Mouse (Mus musculus) hindbrain, embryonic 14.5 days (tissue): ENCODE measurements around the gene Prkce. TPM values are rescaled to one million over a fixed set of nuclear protein-coding genes. Genes with fewer than 3 reads are reported as not detected.

ENCODE experiments used
- ATAC-seq: fragments of 200-750 bp; cut with Nextera tagmentation; 2 replicates; pipeline ENCODE4 v1.8.0; 2017; ENCODE audit warnings: moderate number of reproducible peaks, mild to moderate bottlenecking, moderate TSS enrichment, moderate library complexity; ENCODE audit not compliant: low FRiP score
- DNase-seq: peaks from one replicate; pipeline ENCODE4 v3.0.0-alpha.2; 2015; ENCODE audit warnings: low spot score
- H3K27ac ChIP-seq: fragments of 300-500 bp; sonication (generic); 2 replicates; pipeline ENCODE4 v1.5.1; 2014; ENCODE audit warnings: mild to moderate bottlenecking, moderate library complexity
- H3K27me3 ChIP-seq: fragments of 300-500 bp; sonication (generic); 2 replicates; pipeline ENCODE4 v1.6.1; 2014; ENCODE audit warnings: mild to moderate bottlenecking, low read length, mixed read lengths; ENCODE audit not compliant: control insufficient read depth, insufficient read depth
- H3K36me3 ChIP-seq: fragments of 300-500 bp; sonication (generic); replicated peaks from 2 replicates; pipeline ENCODE4 v1.6.1; 2014; ENCODE audit not compliant: control insufficient read depth, insufficient read depth
- H3K4me1 ChIP-seq: fragments of 300-500 bp; sonication (generic); replicated peaks from 2 replicates; pipeline ENCODE4 v1.6.1; 2014; ENCODE audit warnings: antibody characterized with exemption, low read length, mixed read lengths; ENCODE audit not compliant: control insufficient read depth, insufficient read depth
- H3K4me2 ChIP-seq: fragments of 300-500 bp; sonication (generic); replicated peaks from 2 replicates; pipeline ENCODE4 v1.6.1; 2014; ENCODE audit warnings: mild to moderate bottlenecking, moderate library complexity
- H3K4me3 ChIP-seq: fragments of 300-500 bp; sonication (generic); replicated peaks from 2 replicates; pipeline ENCODE4 v1.5.1; 2014; ENCODE audit warnings: mild to moderate bottlenecking, low read length
- H3K9ac ChIP-seq: fragments of 300-500 bp; sonication (generic); 2 replicates; pipeline ENCODE4 v1.6.1; 2014
- H3K9me3 ChIP-seq: fragments of 300-500 bp; sonication (generic); 2 replicates; pipeline ENCODE4 v1.6.1; 2016; ENCODE audit warnings: low read length; ENCODE audit not compliant: control insufficient read depth
- WGBS: fragments of 180-500 bp; shearing (Covaris S2); extraction: QIAGEN DNeasy Blood & Tissue Kit; methylation state at CpG from one replicate; pipeline ENCODE4 v1.1.7; 2014; 5-methylcytosine and 5-hydroxymethylcytosine counted together
- polyA plus RNA-seq: library from polyadenylated mRNA; unstranded; fragments of >200 nt; fragmentation: Nextera tagmentation; extraction: Ambion mirVana; gene quantifications from 2 replicates; pipeline ENCODE4 v1.2.1, GENCODE M21; 2014

The Prkce gene
- polyA plus RNA-seq, 1 experiment from 2014 or later, result 38.7 TPM

DNA sequence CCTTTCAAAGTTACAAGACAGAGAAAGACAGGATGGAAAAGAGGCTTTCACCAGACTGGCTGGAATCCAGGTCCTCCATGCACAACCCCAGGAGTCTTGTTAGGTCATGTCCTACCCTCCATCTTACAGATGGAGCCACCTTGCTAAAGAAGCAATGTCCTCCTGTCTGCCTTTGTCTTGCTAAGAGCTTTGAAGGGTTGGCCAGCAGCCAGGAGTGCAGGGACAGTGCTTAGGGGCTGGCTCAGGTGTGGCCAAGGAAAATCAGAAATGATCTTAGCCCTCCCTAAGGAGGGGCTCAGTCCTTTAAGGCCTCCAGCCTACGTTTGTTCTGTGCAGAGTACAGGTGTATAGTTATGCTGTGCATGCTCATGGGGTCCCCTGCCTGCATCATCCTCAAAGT lies 469.7 kb downstream of the Prkce start:
- no peak overlapping the region for H3K27ac ChIP-seq
- 0 out of 2 replicates have a peak, but pooled peaks cover 4% of the 10 kb centered on the region for H3K4me1 ChIP-seq
- H3K9me3 ChIP-seq, result no peaks in the 10 kb centered on the region
- 67% methylated on average over 1 of the region's 1 CpGs for WGBS
- H3K36me3 ChIP-seq, result no peaks in the 10 kb centered on the region
- no peak overlapping the region for H3K4me3 ChIP-seq
- H3K4me2 ChIP-seq, result no peak overlapping the region
- no peak overlapping the region for H3K9ac ChIP-seq
- no peaks in the 10 kb centered on the region for H3K27me3 ChIP-seq
- DNase-seq, result no peak
- ATAC-seq, result no peak

- Histone ChIP-seq H3K36me3 (no peaks in the 10 kb centered on the region), H3K4me2 (no peak overlapping the region), H3K4me3 (no peak overlapping the region), H3K9ac (no peak overlapping the region), H3K27ac (no peak overlapping the region), H3K9me3 (no peaks in the 10 kb centered on the region), H3K27me3 (no peaks in the 10 kb centered on the region), H3K4me1 (0 out of 2 replicates have a peak, but pooled peaks cover 4% of the 10 kb centered on the region)
- peak; percentile 68; the same call in 1 of the 2 replicates for ATAC-seq
- WGBS, result 47% methylated on average over 3 of the region's 3 CpGs
- DNase-seq, result no peak
These were observed 471.7 kb downstream of the Prkce start for GRCm38 (mm10) chr17:86639279-86639678.

DNA sequence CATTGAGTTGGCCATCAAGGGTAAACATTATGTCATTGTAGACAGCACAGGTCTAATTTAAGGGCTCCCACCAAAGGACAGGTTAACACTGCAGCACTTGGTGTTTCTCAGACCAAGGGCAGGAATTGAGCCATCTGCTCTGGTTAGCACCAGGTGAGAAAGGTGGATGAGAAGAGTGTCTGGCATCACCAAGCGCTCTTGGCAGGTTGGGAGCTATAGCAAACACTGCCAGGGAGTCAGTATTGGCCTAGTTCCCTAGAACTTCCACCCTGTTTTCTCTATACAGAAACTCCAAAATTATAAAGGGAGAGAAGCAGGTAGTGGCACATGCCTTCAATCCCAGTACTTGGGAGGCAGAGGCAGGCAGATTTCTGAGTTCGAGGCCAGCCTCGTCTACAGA lies 479.6 kb downstream of the Prkce start:
- Histone ChIP-seq H3K4me3 (no peak overlapping the region), H3K4me1 (no peaks in the 10 kb centered on the region), H3K4me2 (no peak overlapping the region), H3K36me3 (no peaks in the 10 kb centered on the region), H3K27me3 (no peaks in the 10 kb centered on the region), H3K27ac (no peak overlapping the region), H3K9me3 (no peaks in the 10 kb centered on the region), H3K9ac (no peak overlapping the region)
- no peak for ATAC-seq
- no peak for DNase-seq
- WGBS, result 97% methylated on average over 3 of the region's 3 CpGs

GRCm38 (mm10) chr17:86648856-86649435 lies 481.4 kb downstream of the Prkce start:
- no peaks in the 10 kb centered on the region for H3K36me3 ChIP-seq
- no peak overlapping the region for H3K4me2 ChIP-seq
- H3K27ac ChIP-seq, result no peak overlapping the region
- no peaks in the 10 kb centered on the region for H3K9me3 ChIP-seq
- DNase-seq, result no peak
- ATAC-seq, result no peak
- no peak overlapping the region for H3K4me3 ChIP-seq
- H3K27me3 ChIP-seq, result no peaks in the 10 kb centered on the region
- no peak overlapping the region for H3K9ac ChIP-seq
- 93% methylated on average over 12 of the region's 12 CpGs for WGBS
- no peaks in the 10 kb centered on the region for H3K4me1 ChIP-seq

- Histone ChIP-seq H3K9me3 (no peaks in the 10 kb centered on the region), H3K4me3 (no peak overlapping the region), H3K9ac (no peak overlapping the region), H3K4me1 (no peaks in the 10 kb centered on the region), H3K27ac (no peak overlapping the region), H3K36me3 (no peaks in the 10 kb centered on the region), H3K4me2 (no peak overlapping the region), H3K27me3 (no peaks in the 10 kb centered on the region)
- WGBS, result 91% methylated on average over 6 of the region's 6 CpGs
- DNase-seq (no peak), ATAC-seq (no peak)
These were observed 482.7 kb downstream of the Prkce start for GRCm38 (mm10) chr17:86650241-86650640.

DNA sequence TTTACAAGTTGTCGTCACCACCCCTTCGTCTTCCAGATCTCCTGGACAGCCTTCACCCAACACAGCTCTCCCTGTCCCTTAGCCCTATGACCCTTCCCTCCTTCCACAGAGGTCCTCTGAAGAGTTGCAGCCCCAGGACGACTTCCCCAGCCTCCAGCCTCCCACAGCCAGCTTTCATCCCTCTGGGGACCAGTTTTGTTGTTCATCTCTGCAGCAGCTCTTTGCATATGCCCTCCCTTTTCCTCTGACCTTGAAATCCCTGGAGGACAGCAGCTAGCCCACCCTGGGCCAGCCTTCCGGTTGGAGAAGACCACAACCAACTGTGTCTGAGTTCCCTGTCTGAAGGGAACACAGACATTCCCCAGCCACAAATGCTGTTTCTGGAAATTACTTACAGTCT lies 483.5 kb downstream of the Prkce start:
- no peaks in the 10 kb centered on the region for H3K4me1 ChIP-seq
- no peak overlapping the region for H3K4me2 ChIP-seq
- H3K36me3 ChIP-seq, result no peaks in the 10 kb centered on the region
- H3K9ac ChIP-seq, result no peak overlapping the region
- no peak overlapping the region for H3K27ac ChIP-seq
- H3K9me3 ChIP-seq, result no peaks in the 10 kb centered on the region
- no peaks in the 10 kb centered on the region for H3K27me3 ChIP-seq
- DNase-seq, result no peak
- H3K4me3 ChIP-seq, result no peak overlapping the region
- ATAC-seq, result no peak
- WGBS, result 81% methylated on average over 4 of the region's 4 CpGs

DNA sequence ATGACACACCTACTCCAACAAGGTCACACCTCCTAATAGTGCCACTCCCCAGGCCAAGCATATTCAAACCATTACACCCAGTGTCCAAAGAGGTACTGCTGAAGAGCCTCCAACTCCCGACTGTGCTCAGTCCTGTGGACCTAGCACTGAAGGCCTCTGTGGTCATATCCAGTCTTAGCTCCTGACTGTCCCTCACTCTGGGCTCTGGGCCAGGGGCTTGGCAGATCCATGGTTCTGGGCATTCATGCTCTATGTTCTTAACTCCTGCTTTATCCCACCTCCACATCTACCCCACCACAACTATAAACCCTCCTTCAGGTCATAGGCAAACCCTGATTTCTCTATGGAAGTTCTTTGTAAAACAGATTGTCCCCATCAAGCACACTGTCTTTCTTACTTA lies 485.2 kb downstream of the Prkce start:
- Histone ChIP-seq H3K4me1 (no peaks in the 10 kb centered on the region), H3K9me3 (no peaks in the 10 kb centered on the region), H3K4me2 (no peak overlapping the region), H3K36me3 (no peaks in the 10 kb centered on the region), H3K4me3 (no peak overlapping the region), H3K27ac (no peak overlapping the region), H3K9ac (no peak overlapping the region), H3K27me3 (no peaks in the 10 kb centered on the region)
- ATAC-seq (no peak), DNase-seq (no peak)
- 100% methylated on average over 1 of the region's 1 CpGs for WGBS

DNA sequence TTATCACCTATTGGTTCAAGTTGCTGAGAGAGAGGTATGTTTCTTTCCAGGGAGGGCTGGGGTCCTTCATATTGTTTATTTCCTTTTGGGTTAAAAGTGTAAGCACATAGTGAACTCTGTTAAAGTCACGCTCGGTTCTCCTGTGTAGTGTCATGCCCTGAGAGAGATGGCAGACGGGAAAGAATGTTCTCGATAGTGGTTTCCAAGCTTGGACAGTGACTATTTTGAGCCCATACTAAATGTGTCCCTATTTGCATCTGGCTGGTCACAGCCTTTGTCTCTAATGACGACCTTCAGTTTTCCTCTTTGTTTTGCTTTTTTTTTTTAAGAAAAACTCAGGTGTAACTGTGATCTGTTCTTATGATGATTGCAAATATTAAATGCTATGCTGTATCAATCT lies 488.8 kb downstream of the Prkce start:
- H3K4me1 ChIP-seq, result no peaks in the 10 kb centered on the region
- H3K9ac ChIP-seq, result no peak overlapping the region
- no peaks in the 10 kb centered on the region for H3K27me3 ChIP-seq
- 86% methylated on average over 5 of the region's 5 CpGs for WGBS
- H3K9me3 ChIP-seq, result no peaks in the 10 kb centered on the region
- H3K27ac ChIP-seq, result no peak overlapping the region
- no peak for DNase-seq
- no peak overlapping the region for H3K4me3 ChIP-seq
- no peaks in the 10 kb centered on the region for H3K36me3 ChIP-seq
- no peak for ATAC-seq
- H3K4me2 ChIP-seq, result no peak overlapping the region

- DNase-seq (no peak), ATAC-seq (no peak)
- 42% methylated on average over 1 of the region's 1 CpGs for WGBS
- Histone ChIP-seq H3K4me3 (no peak overlapping the region), H3K9me3 (no peaks in the 10 kb centered on the region), H3K4me1 (no peaks in the 10 kb centered on the region), H3K27me3 (no peaks in the 10 kb centered on the region), H3K9ac (no peak overlapping the region), H3K36me3 (no peaks in the 10 kb centered on the region), H3K27ac (no peak overlapping the region), H3K4me2 (no peak overlapping the region)
These were observed 494.7 kb downstream of the Prkce start for GRCm38 (mm10) chr17:86662301-86662700.

- ATAC-seq (no peak), DNase-seq (no peak)
- H3K9ac ChIP-seq, result no peak overlapping the region
- no peak overlapping the region for H3K4me3 ChIP-seq
- 90% methylated on average over 4 of the region's 4 CpGs for WGBS
- no peaks in the 10 kb centered on the region for H3K4me1 ChIP-seq
- H3K9me3 ChIP-seq, result no peaks in the 10 kb centered on the region
- no peaks in the 10 kb centered on the region for H3K36me3 ChIP-seq
- no peak overlapping the region for H3K4me2 ChIP-seq
- H3K27me3 ChIP-seq, result no peaks in the 10 kb centered on the region
- H3K27ac ChIP-seq, result no peak overlapping the region
These were observed 495.9 kb downstream of the Prkce start for GRCm38 (mm10) chr17:86663471-86663870.
